Mouse (Mus musculus) E14TG2a.4 (cell line): Measurements from ENCODE around the gene Gm49395.

Source experiments
- CTCF ChIP-seq: conservative IDR thresholded peaks from 2 replicates; pipeline ENCODE4 v1.5.1; 2014; ENCODE audit warnings: low read length
- NANOG ChIP-seq: IDR thresholded peaks from 2 replicates; pipeline ENCODE4 v1.6.1; 2014; ENCODE audit warnings: borderline replicate concordance, low read length, mixed read lengths
- POU5F1 ChIP-seq: IDR thresholded peaks from 2 replicates; pipeline ENCODE4 v1.6.1; 2014; ENCODE audit warnings: low read length, borderline replicate concordance

GRCm38 (mm10) chr13:115035387-115035786 lies 66.3 kb downstream of the Gm49395 start:
- TF ChIP-seq CTCF (no peak), NANOG (no peak), POU5F1 (no peak)
